Mouse (Mus musculus) CH12.LX (cell line): Measurements from ENCODE around the gene Eef2k. TPM values are rescaled to one million over a fixed set of nuclear protein-coding genes. Genes with fewer than 3 reads are reported as not detected.
A peak's percentile ranks its signal among the peaks of the same experiment; 100 is the strongest.
"Not testable (repeated sequence)": the region's sequence is repeated elsewhere in the genome, so short reads cannot be mapped to it uniquely, and the experiment has no call there.

Experiments used
- DNase-seq: peaks from one replicate; pipeline ENCODE4 v3.0.0-alpha.2; 2013; ENCODE audit errors: extremely low read depth
- H3K27ac ChIP-seq: 2 replicates; pipeline ENCODE4 v1.5.1; 2012; ENCODE audit warnings: low read depth, mild to moderate bottlenecking, control low read depth, moderate library complexity; ENCODE audit not compliant: insufficient read depth
- H3K27me3 ChIP-seq: replicated peaks from 2 replicates; pipeline ENCODE3; 2012; ENCODE audit warnings: inconsistent platforms
- H3K36me3 ChIP-seq, 2 experiments: replicated peaks in 1 of 2; 2 replicates each; pipeline versions ENCODE3 to v1.6.1; 2012; ENCODE audit warnings: inconsistent platforms in 1 of 2, low read length in 1 of 2, mild to moderate bottlenecking in 1 of 2, mixed read lengths in 1 of 2, moderate library complexity in 1 of 2; ENCODE audit not compliant: control insufficient read depth in 1 of 2, insufficient read depth in 1 of 2
- H3K4me1 ChIP-seq, 2 experiments: 2 replicates each; pipeline ENCODE4 v1.6.1; 2012; ENCODE audit warnings: inconsistent platforms in 1 of 2, moderate library complexity in 1 of 2; ENCODE audit not compliant: insufficient read depth in 2 of 2, control insufficient read depth in 1 of 2
- H3K4me2 ChIP-seq: 2 replicates; pipeline ENCODE4 v1.6.1; 2012; ENCODE audit warnings: low read depth, mild to moderate bottlenecking, control low read depth; ENCODE audit not compliant: poor library complexity, insufficient read depth, severe bottlenecking
- H3K4me3 ChIP-seq, 3 experiments: fragments of 150-350 bp in 1 of 3; sonication (generic) in 1 of 3; replicated peaks in 1 of 3; 2 replicates each; pipeline versions ENCODE3 to v1.5.1; 2011 to 2012; ENCODE audit warnings: low read depth in 2 of 3, low read length in 2 of 3, mild to moderate bottlenecking in 2 of 3, moderate library complexity in 2 of 3, control low read depth in 1 of 3, improper control_type of control experiment in 1 of 3, inconsistent platforms in 1 of 3, mixed read lengths in 1 of 3; ENCODE audit not compliant: poor library complexity in 1 of 3
- H3K79me2 ChIP-seq: replicated peaks from 2 replicates; pipeline ENCODE4 v1.6.1; 2012; ENCODE audit warnings: mild to moderate bottlenecking, moderate library complexity; ENCODE audit not compliant: control insufficient read depth, poor library complexity, insufficient read depth, severe bottlenecking; ENCODE audit errors: extremely low read depth
- H3K9ac ChIP-seq: 2 replicates; pipeline ENCODE4 v1.6.1; 2012; ENCODE audit warnings: low read depth, mild to moderate bottlenecking, control low read depth, moderate library complexity; ENCODE audit not compliant: insufficient read depth
- H3K9me3 ChIP-seq: replicated peaks from 2 replicates; pipeline ENCODE3; 2012; ENCODE audit warnings: low read length, inconsistent platforms, mixed read lengths
- BHLHE40 ChIP-seq: IDR thresholded peaks from 2 replicates; pipeline ENCODE4 v1.6.1; 2011; ENCODE audit warnings: mild to moderate bottlenecking, low read depth, low read length, improper control_type of control experiment
- CTCF ChIP-seq, 2 experiments: IDR thresholded peaks in 1 of 2; conservative IDR thresholded peaks in 1 of 2; 2 replicates each; pipeline ENCODE4 v1.5.1; 2011 to 2012; ENCODE audit warnings: low read depth in 2 of 2, low read length in 2 of 2, improper control_type of control experiment in 1 of 2, inconsistent platforms in 1 of 2, mild to moderate bottlenecking in 1 of 2, moderate library complexity in 1 of 2
- E2F4 ChIP-seq: IDR thresholded peaks from 2 replicates; pipeline ENCODE4 v1.6.1; 2011; ENCODE audit warnings: low read depth, low read length, improper control_type of control experiment; ENCODE audit not compliant: insufficient replicate concordance
- ELF1 ChIP-seq: IDR thresholded peaks from 2 replicates; pipeline ENCODE4 v1.6.1; 2014; ENCODE audit warnings: low read depth, mild to moderate bottlenecking, inconsistent platforms, low read length, improper control_type of control experiment
- ETS1 ChIP-seq: conservative IDR thresholded peaks from 2 replicates; pipeline ENCODE4 v1.6.1; 2012; ENCODE audit warnings: low read depth, mild to moderate bottlenecking, inconsistent platforms, low read length, improper control_type of control experiment, moderate library complexity
- JUND ChIP-seq: conservative IDR thresholded peaks from 2 replicates; pipeline ENCODE4 v1.6.1; 2011; ENCODE audit warnings: low read depth, low read length, improper control_type of control experiment
- KAT2A ChIP-seq: IDR thresholded peaks from 2 replicates; pipeline ENCODE4 v1.6.1; 2012; ENCODE audit warnings: low read length, improper control_type of control experiment, inconsistent platforms; ENCODE audit not compliant: insufficient replicate concordance
- MAZ ChIP-seq: IDR thresholded peaks from 2 replicates; pipeline ENCODE4 v1.6.1; 2012; ENCODE audit warnings: low read depth, mild to moderate bottlenecking, inconsistent platforms, low read length, improper control_type of control experiment, moderate library complexity
- MEF2A ChIP-seq: IDR thresholded peaks from 2 replicates; pipeline ENCODE4 v1.6.1; 2014; ENCODE audit warnings: low read depth, mild to moderate bottlenecking, inconsistent platforms, low read length, improper control_type of control experiment, borderline replicate concordance
- MYC ChIP-seq: IDR thresholded peaks from 2 replicates; pipeline ENCODE4 v1.6.1; 2011; ENCODE audit warnings: low read depth, mild to moderate bottlenecking, improper control_type of control experiment, low read length
- NELFE ChIP-seq: IDR thresholded peaks from 2 replicates; pipeline ENCODE4 v1.6.1; 2011; ENCODE audit warnings: low read depth, low read length, improper control_type of control experiment
- NRF1 ChIP-seq: IDR thresholded peaks from 2 replicates; pipeline ENCODE4 v1.6.1; 2014; ENCODE audit warnings: low read depth, mild to moderate bottlenecking, inconsistent platforms, low read length, improper control_type of control experiment, moderate library complexity
- PAX5 ChIP-seq: IDR thresholded peaks from 2 replicates; pipeline ENCODE4 v1.6.1; 2012; ENCODE audit warnings: low read length, inconsistent platforms, mixed read lengths
- POLR2A ChIP-seq: IDR thresholded peaks from 2 replicates; pipeline ENCODE4 v1.6.1; 2011; ENCODE audit warnings: low read depth, mild to moderate bottlenecking, improper control_type of control experiment, low read length
- POLR2AphosphoS2 ChIP-seq: IDR thresholded peaks from 2 replicates; pipeline ENCODE4 v1.6.1; 2011; ENCODE audit warnings: low read depth, low read length, improper control_type of control experiment
- RAD21 ChIP-seq: IDR thresholded peaks from 2 replicates; pipeline ENCODE4 v1.6.1; 2011; ENCODE audit warnings: low read depth, mild to moderate bottlenecking, low read length, improper control_type of control experiment, moderate library complexity
- SMC3 ChIP-seq: IDR thresholded peaks from 2 replicates; pipeline ENCODE4 v1.6.1; 2011; ENCODE audit warnings: low read depth, low read length, improper control_type of control experiment
- TBP ChIP-seq: conservative IDR thresholded peaks from 2 replicates; pipeline ENCODE4 v1.6.1; 2011; ENCODE audit warnings: low read depth, low read length, improper control_type of control experiment
- ZMIZ1 ChIP-seq: IDR thresholded peaks from 2 replicates; pipeline ENCODE4 v1.6.1; 2012; ENCODE audit warnings: low read depth, mild to moderate bottlenecking, inconsistent platforms, low read length, improper control_type of control experiment
- dilution Hi-C: fragments of 300-500 bp; cut with MboI; formaldehyde crosslinking; loops from 2 replicates; pipeline ENCODE4 v1.14.3; 2020; ENCODE audit warnings: low sequenced_read_pairs; ENCODE audit not compliant: extremely low pct_unique_long_range_greater_than_20kb, extremely low pct_ligation_motif_present
- in situ Hi-C: fragments of 300-500 bp; cut with MboI; formaldehyde crosslinking; loops from 3 replicates; pipeline ENCODE4 v1.14.3; 2019; ENCODE audit warnings: low sequenced_read_pairs, low pct_ligation_motif_present, low pct_unique_long_range_greater_than_20kb, mixed read lengths
- polyA plus RNA-seq: library from polyadenylated mRNA; unstranded; fragments of >175 nt; gene quantifications from 2 replicates; pipeline ENCODE4 v1.2.1, GENCODE M21; 2012; ENCODE audit warnings: low read depth; ENCODE audit not compliant: insufficient read length
- total RNA-seq, 2 experiments: library from RNA; depleted of rRNA; stranded (reverse); fragments of 300-350 nt in 1 of 2; fragments of >200 nt in 1 of 2; gene quantifications; 2 replicates each; pipeline ENCODE4 v1.2.3; 2012 to 2014

Gene Eef2k
- total and polyA plus RNA-seq, 3 experiments: 5.5 to 13.9 (median 13.7) TPM

DNA sequence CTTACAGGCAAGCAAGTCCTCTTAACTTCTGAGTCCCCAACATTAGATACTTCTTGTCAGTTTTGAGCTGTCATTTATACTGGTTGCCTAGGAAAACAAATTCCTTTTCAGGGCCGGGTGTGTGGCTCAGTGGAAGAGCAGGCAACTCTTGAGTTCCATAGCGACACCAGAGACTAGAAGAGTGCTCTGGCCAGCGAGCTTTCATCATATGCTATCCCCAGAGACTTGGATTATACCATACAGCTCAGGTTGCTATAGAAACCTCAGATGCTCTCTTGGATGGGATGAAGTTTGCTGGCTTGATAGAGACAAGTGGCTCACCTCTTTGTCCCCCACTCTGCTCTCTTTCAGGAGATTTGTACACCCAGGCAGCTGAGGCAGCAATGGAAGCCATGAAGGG, 60.3 kb downstream of the Eef2k start:
- Histone ChIP-seq H3K36me3 (peaks cover 0 to 26% of the 10 kb centered on the region in 2 experiments), H3K9ac (no peak overlapping the region), H3K4me3 (no peak overlapping the region), H3K4me2 (no peak overlapping the region), H3K9me3 (no peaks in the 10 kb centered on the region), H3K4me1 (peaks cover 7 to 16% of the 10 kb centered on the region in 2 experiments), H3K27ac (no peak overlapping the region), H3K79me2 (no peaks in the 10 kb centered on the region), H3K27me3 (no peaks in the 10 kb centered on the region)
- dilution Hi-C loops: no loop called here
- TF ChIP-seq PAX5: no peak
- no peak for DNase-seq
- in situ Hi-C loops: no loop called here

DNA sequence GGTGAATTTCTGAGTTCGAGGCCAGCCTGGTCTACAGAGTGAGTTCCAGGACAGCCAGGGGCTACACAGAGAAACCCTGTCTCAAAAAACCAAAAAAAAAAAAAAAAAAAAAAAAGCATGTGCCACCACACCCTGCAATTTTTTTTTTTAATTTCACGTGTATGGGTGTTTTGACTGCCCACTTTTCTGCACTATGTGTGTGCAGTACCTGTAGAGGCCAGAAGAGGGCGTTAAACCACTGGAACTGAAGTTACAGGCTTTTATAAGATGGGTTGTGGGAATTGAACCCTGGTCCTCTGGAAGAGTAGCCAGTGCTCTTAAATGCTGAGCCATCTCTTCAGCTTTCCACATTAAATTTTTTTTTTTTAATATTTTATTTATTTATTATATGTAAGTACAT, 67.5 kb downstream of the Eef2k start:
- H3K79me2 ChIP-seq, H3K4me2 ChIP-seq, H3K9ac ChIP-seq, dilution Hi-C loops, H3K27me3 ChIP-seq, H3K4me1 ChIP-seq, DNase-seq, H3K4me3 ChIP-seq, H3K27ac ChIP-seq, H3K9me3 ChIP-seq, H3K36me3 ChIP-seq: not testable (repeated sequence)
- peak in 1 of 2 experiments; percentile 6; a peak in 1 of 4 replicates for TF ChIP-seq CTCF (conservative IDR thresholded peaks at IDR 0.05 in 1 of 2, IDR thresholded peaks at IDR 0.05 in 1 of 2; ENCODE audit: low read depth in 2 of 2, low read length in 2 of 2)
- in situ Hi-C loops: loop anchor here (5.0 kb wide), 1 partner anchor 73 kb away; no protein-coding TSS in a partner anchor

DNA sequence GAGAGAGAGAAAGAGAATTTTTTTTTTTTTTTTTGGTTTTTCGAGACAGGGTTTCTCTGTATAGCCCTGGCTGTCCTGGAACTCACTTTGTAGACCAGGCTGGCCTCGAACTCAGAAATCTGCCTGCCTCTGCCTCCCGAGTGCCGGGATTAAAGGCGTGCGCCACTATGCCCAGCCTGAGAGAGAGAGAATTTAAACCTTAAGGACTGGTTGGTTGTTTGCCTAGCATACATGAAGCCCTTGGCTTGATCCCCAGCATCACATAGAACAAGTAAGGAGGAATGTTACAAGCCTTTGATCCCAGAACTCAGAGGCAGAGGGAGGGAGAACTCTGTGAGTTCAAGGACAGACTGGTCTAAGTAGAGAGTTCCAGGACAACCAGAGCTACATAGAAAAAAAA, 68.6 kb downstream of the Eef2k start:
- H3K9me3 ChIP-seq, dilution Hi-C loops, H3K4me2 ChIP-seq, H3K27me3 ChIP-seq, H3K79me2 ChIP-seq, H3K4me3 ChIP-seq: not testable (repeated sequence)
- peaks cover 0 to 11% of the 10 kb centered on the region in 2 experiments; a peak in 2 of 4 replicates for H3K4me1 ChIP-seq
- in situ Hi-C loops: loop anchor here (5.0 kb wide), 1 partner anchor 74 kb away; no protein-coding TSS in a partner anchor
- TF ChIP-seq TBP: peak; percentile 57; the same call in 1 of the 2 replicates
- TF ChIP-seq, all 38 proteins: peak for 1; not testable (repeated sequence) for 37
- H3K36me3 ChIP-seq, DNase-seq, H3K27ac ChIP-seq, H3K9ac ChIP-seq: not testable (repeated sequence)

DNA sequence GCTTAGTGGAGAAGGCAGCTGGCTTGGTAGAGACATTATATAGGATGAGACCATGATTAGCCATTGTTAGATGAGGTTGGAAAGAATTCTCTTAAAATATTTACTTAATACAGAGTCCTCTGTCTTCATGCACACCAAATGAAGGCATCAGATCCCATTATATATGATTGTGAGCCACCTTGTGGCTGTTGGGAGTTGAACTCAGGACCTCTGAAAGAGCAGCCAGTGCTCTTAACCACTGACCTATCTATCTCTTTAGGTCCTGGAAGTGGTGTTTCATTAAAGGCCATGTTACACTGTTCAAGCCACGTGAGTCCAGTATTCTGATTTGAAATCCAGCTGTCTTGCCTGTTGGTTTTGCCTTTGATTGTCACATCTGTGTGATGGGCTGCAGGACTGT, 70.7 kb downstream of the Eef2k start:
- Histone ChIP-seq H3K4me3 (no peak overlapping the region), H3K4me2 (0 out of 2 replicates have a peak overlapping the region, but pooled peaks have one; percentile 4), H3K9me3 (no peaks in the 10 kb centered on the region), H3K27ac (no peak overlapping the region), H3K79me2 (no peaks in the 10 kb centered on the region), H3K9ac (no peak overlapping the region), H3K4me1 (peaks cover 0 to 14% of the 10 kb centered on the region in 2 experiments; a peak in 2 of 4 replicates), H3K27me3 (no peaks in the 10 kb centered on the region), H3K36me3 (no peaks in the 10 kb centered on the region)
- dilution Hi-C loops (no loop called here), in situ Hi-C loops (loop anchor here (5.0 kb wide), 1 partner anchor 76 kb away; no protein-coding TSS in a partner anchor)
- peak; percentile 41 for DNase-seq
- no peak for TF ChIP-seq MAZ
- no peak for TF ChIP-seq KAT2A
- TF ChIP-seq E2F4: no peak
- peak; percentile 15; the same call in 1 of the 2 replicates for TF ChIP-seq ELF1
- TF ChIP-seq BHLHE40: 0 out of 2 replicates have a peak, but pooled peaks have one; percentile 17
- TF ChIP-seq POLR2AphosphoS2: no peak
- no peak for TF ChIP-seq ETS1
- TF ChIP-seq TBP: peak; percentile 82
- no peak for TF ChIP-seq MEF2A
- TF ChIP-seq MYC: 0 out of 2 replicates have a peak, but pooled peaks have one; percentile 22
- TF ChIP-seq POLR2A: no peak
- no peak for TF ChIP-seq JUND
- no peak for TF ChIP-seq NELFE
- TF ChIP-seq RAD21: peak; percentile 70
- no peak for TF ChIP-seq ZMIZ1
- TF ChIP-seq SMC3: peak; percentile 84
- TF ChIP-seq NRF1: no peak
